Comparison of ENCODE assay signal across 9 mouse cellular contexts in genomic region chr2:60478778-60479177, GRCm38 (mm10).
"Had no signal": no experiment of that assay in that cellular context is flagged by ENCODE, and none has a peak within 500 bp of the region (broad histone marks: within the 10 kb centered on the region; RNA-seq: fewer than 3 reads in every experiment).

No protein-coding gene starts in this region.

- H3K27me3 ChIP-seq: limb, embryonic 12.5 days; liver, embryonic 13.5 days; midbrain, embryonic 13.5 days had no signal

- H3K9me3 ChIP-seq: limb, embryonic 12.5 days; liver, embryonic 13.5 days; midbrain, embryonic 13.5 days had no signal

- H3K4me2 ChIP-seq: limb, embryonic 12.5 days; liver, embryonic 13.5 days; midbrain, embryonic 13.5 days had no signal

- ATAC-seq: midbrain, embryonic 13.5 days had no signal

- H3K27ac ChIP-seq: limb, embryonic 12.5 days; liver, embryonic 13.5 days; midbrain, embryonic 13.5 days; stomach, postnatal 0 days had no signal

- H3K9ac ChIP-seq: limb, embryonic 12.5 days; liver, embryonic 13.5 days; midbrain, embryonic 13.5 days had no signal

- H3K4me1 ChIP-seq: limb, embryonic 12.5 days; liver, embryonic 13.5 days; midbrain, embryonic 13.5 days had no signal

- H3K36me3 ChIP-seq: limb, embryonic 12.5 days; liver, embryonic 13.5 days; midbrain, embryonic 13.5 days had no signal

- H3K4me3 ChIP-seq: limb, embryonic 12.5 days; liver, embryonic 13.5 days; midbrain, embryonic 13.5 days had no signal

- DNase-seq: kidney, postnatal 25 days; layer of hippocampus, adult 9-11 months; liver; liver, embryonic 13.5 days; lung, adult 18-20 months; right cerebral cortex, adult 18-20 months had no signal
